22 mouse cellular contexts compared by ENCODE assay signal in the genomic region with DNA sequence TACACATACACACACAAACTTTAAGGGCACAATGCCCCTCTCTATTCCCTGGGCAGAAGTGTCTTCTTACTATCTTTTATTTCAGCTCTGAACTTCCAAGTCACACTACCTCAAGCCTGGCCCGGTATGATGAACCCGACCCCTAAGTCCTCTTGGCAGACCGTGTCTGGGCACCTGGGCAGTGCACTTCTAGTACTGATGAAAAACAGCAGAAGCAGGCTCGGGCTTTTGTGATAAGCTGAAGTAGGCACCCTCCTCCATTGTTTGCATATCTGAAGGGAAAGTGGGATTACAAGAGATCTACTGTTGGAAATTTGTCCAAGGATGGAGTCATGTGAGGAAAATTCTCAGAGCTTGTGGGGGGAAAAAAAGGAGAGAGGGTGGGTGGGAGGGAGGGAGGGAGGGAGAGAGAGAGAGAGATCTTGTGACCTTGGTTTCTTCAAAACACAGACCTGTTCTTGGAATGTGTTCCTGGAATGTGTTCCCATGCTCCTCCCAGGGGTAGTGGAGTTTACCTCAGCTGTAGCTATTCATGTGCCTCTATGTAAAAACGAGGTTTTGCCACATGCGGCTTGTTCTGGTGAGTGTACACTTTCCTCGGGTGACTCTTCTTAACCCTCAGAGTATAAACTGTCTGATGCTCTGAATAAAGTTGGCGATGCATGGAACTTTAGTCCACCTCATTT. TPM values are rescaled to one million over a fixed set of nuclear protein-coding genes. Genes with fewer than 3 reads are reported as not detected.
DNase-seq lines count a peak whose midpoint lies in the region; ATAC-seq and TF ChIP-seq lines count a peak whose summit lies in the region.
"Had no signal": no experiment of that assay in that cellular context is flagged by ENCODE, and none has a peak within 500 bp of the region (broad histone marks: within the 10 kb centered on the region; RNA-seq: fewer than 3 reads in every experiment).

No protein-coding gene starts in this region.

- H3K9me3 ChIP-seq in heart, embryonic 11.5 days (replicated peaks; ENCODE audit: control insufficient read depth, low read length): no peaks in the 10 kb centered on the region
- no peaks in the 10 kb centered on the region for H3K9me3 ChIP-seq in lung, embryonic 15.5 days
- H3K9me3 ChIP-seq: heart, embryonic 15.5 days; intestine, embryonic 15.5 days; limb, embryonic 13.5 days; midbrain, embryonic 10.5 days; neural tube, embryonic 12.5 days had no signal

- ATAC-seq in heart, embryonic 11.5 days (replicated peaks; ENCODE audit: insufficient number of reproducible peaks, low FRiP score, low TSS enrichment): no peak
- 0 out of 2 replicates have a peak, but pooled peaks have one; percentile 23 for ATAC-seq in lung, embryonic 15.5 days (ENCODE audit: borderline replicate concordance, extremely low read depth, low FRiP score, low TSS enrichment)
- ATAC-seq: forebrain, embryonic 16.5 days; hindbrain, embryonic 16.5 days; intestine, embryonic 15.5 days had no signal

- peaks cover 7% of the 10 kb centered on the region; the same call in 1 of the 2 replicates for H3K4me1 ChIP-seq in heart, embryonic 11.5 days (ENCODE audit: control insufficient read depth, insufficient read depth, low read length)
- H3K4me1 ChIP-seq in lung, embryonic 15.5 days: peaks cover 12% of the 10 kb centered on the region
- H3K4me1 ChIP-seq in lung, adult 2 months (ENCODE audit: control insufficient read depth, insufficient read depth, low read length): peaks cover 2% of the 10 kb centered on the region; the same call in 1 of the 2 replicates
- H3K4me1 ChIP-seq: intestine, embryonic 15.5 days; limb, embryonic 13.5 days; midbrain, embryonic 10.5 days had no signal

- H3K36me3 ChIP-seq in heart, embryonic 11.5 days (ENCODE audit: control insufficient read depth, insufficient read depth, low read length): no peaks in the 10 kb centered on the region
- H3K36me3 ChIP-seq in lung, embryonic 15.5 days: no peaks in the 10 kb centered on the region
- H3K36me3 ChIP-seq: heart, embryonic 15.5 days; intestine, embryonic 15.5 days; limb, embryonic 13.5 days; midbrain, embryonic 10.5 days; neural tube, embryonic 12.5 days had no signal

- no peak overlapping the region for H3K9ac ChIP-seq in heart, embryonic 11.5 days (ENCODE audit: low read depth, low read length)
- no peak overlapping the region for H3K9ac ChIP-seq in lung, embryonic 15.5 days
- H3K9ac ChIP-seq: heart, embryonic 15.5 days; intestine, embryonic 15.5 days; limb, embryonic 13.5 days; neural tube, embryonic 12.5 days had no signal

- 64% methylated on average over 8 of the region's 8 CpGs for WGBS in heart, embryonic 11.5 days (ENCODE audit: insufficient replicate concordance)
- WGBS in lung, embryonic 15.5 days: 55% methylated on average over 8 of the region's 8 CpGs
- 75% methylated on average over 8 of the region's 8 CpGs for WGBS in lung, adult 2 months

- H3K4me2 ChIP-seq in heart, embryonic 11.5 days: no peak overlapping the region
- no peak overlapping the region for H3K4me2 ChIP-seq in lung, embryonic 15.5 days
- H3K4me2 ChIP-seq: heart, embryonic 15.5 days; intestine, embryonic 15.5 days; limb, embryonic 13.5 days; liver, embryonic 11.5 days; neural tube, embryonic 12.5 days had no signal

- H3K27ac ChIP-seq in heart, embryonic 11.5 days (ENCODE audit: low read depth, low read length): no peak overlapping the region
- peak overlapping the region; percentile 73; the same call in 1 of the 2 replicates for H3K27ac ChIP-seq in lung, embryonic 15.5 days
- H3K27ac ChIP-seq: gastrocnemius, adult 2 months; heart, embryonic 15.5 days; intestine, embryonic 15.5 days; limb, embryonic 13.5 days; midbrain, embryonic 10.5 days; neural tube, embryonic 12.5 days had no signal

- H3K27me3 ChIP-seq in heart, embryonic 11.5 days (ENCODE audit: control insufficient read depth, insufficient read depth, low read length): no peaks in the 10 kb centered on the region
- H3K27me3 ChIP-seq in lung, embryonic 15.5 days: no peaks in the 10 kb centered on the region
- H3K27me3 ChIP-seq: heart, embryonic 15.5 days; intestine, embryonic 15.5 days; limb, embryonic 13.5 days; neural tube, embryonic 12.5 days had no signal

- peak; percentile 82 for DNase-seq in heart, adult 11 months
- DNase-seq in lung, adult 2 months: no peak
- DNase-seq in R1 (ENCODE audit: low read depth, low spot score): peak; percentile 78
- no peak for DNase-seq in right cerebral cortex, postnatal 4 days
- no peak for DNase-seq in ovary, postnatal 36 days (ENCODE audit: low spot score)
- DNase-seq: cerebellum, adult 2 months; cerebellum, postnatal 14 days; gastrocnemius, adult 2 months; kidney, adult 9 months; kidney, postnatal 25 days had no signal

- no peak for TF ChIP-seq CTCF in lung, adult 2 months (IDR thresholded peaks at IDR 0.05; ENCODE audit: insufficient read depth, low read length)

- no peak overlapping the region for H3K4me3 ChIP-seq in heart, embryonic 11.5 days (ENCODE audit: low read depth, low read length)
- no peak overlapping the region for H3K4me3 ChIP-seq in lung, embryonic 15.5 days
- H3K4me3 ChIP-seq in lung, adult 2 months (replicated peaks; ENCODE audit: extremely low read depth, low read depth, low read length): no peak overlapping the region
- H3K4me3 ChIP-seq: erythroblast, embryonic 14.5 days; gastrocnemius, adult 2 months; heart, embryonic 15.5 days; intestine, embryonic 15.5 days; limb, embryonic 13.5 days; midbrain, embryonic 10.5 days; myocyte; neural tube, embryonic 12.5 days had no signal

- TF ChIP-seq POLR2A in lung, adult 2 months (IDR thresholded peaks at IDR 0.05; ENCODE audit: borderline replicate concordance, extremely low read depth, low read depth, low read length): no peak

RNA-seq across cellular contexts. Expression of gene Aplp2, which starts 29.1 kb away (rescaled TPM):
- 271 and 345 TPM in 2 replicates for polyA plus RNA-seq in heart, embryonic 11.5 days (2014; fragmentation: Nextera tagmentation; extraction: Ambion mirVana)
- 446 and 476 TPM in 2 replicates for polyA plus RNA-seq in lung, embryonic 15.5 days (2015; fragmentation: Nextera tagmentation; extraction: Ambion mirVana)
- 465 and 568 TPM in 2 replicates for polyA plus RNA-seq in lung, adult 2 months (2012; rRNA removed)

RNA-seq across cellular contexts. Expression of gene Prdm10, which starts 39.7 kb away (rescaled TPM):
- polyA plus RNA-seq in heart, embryonic 11.5 days (2014; fragmentation: Nextera tagmentation; extraction: Ambion mirVana): 4.7 and 5.5 TPM in 2 replicates
- polyA plus RNA-seq in lung, embryonic 15.5 days (2015; fragmentation: Nextera tagmentation; extraction: Ambion mirVana): 3.9 and 4.6 TPM in 2 replicates
- polyA plus RNA-seq in lung, adult 2 months (2012; rRNA removed): 6.3 and 7.3 TPM in 2 replicates

Comparison
In these comparisons a context has a peak if more than half of its experiments do, and no peak if none do; other contexts are left out.
1. DNase-seq: peak in heart, adult 11 months (single experiment) and R1 (single experiment); none in lung, adult 2 months (single experiment), right cerebral cortex, postnatal 4 days (single experiment) and ovary, postnatal 36 days (single experiment).